Mouse (Mus musculus): ENCODE data around the gene Ube2l6.

GRCm38 (mm10) chr2:84762818-84763217 is 35.8 kb upstream of the Ube2l6 start:
- TF ChIP-seq CTCF (IDR thresholded peaks at IDR 0.05; ENCODE audit: low read depth, low read length) = no peak
- TF ChIP-seq POLR2A (IDR thresholded peaks at IDR 0.05; ENCODE audit: extremely low read depth, insufficient read depth, low read length) = no peak
